Mouse (Mus musculus): ENCODE measurements around the gene Spsb2. TPM values are rescaled to one million over a fixed set of nuclear protein-coding genes. Genes with fewer than 3 reads are reported as not detected.
"Not testable (repeated sequence)": the region's sequence is repeated elsewhere in the genome, so short reads cannot be mapped to it uniquely, and the experiment has no call there.

Gene Spsb2
- polyA plus RNA-seq, 1 experiment from 2014 or later = 18.9 TPM

DNA sequence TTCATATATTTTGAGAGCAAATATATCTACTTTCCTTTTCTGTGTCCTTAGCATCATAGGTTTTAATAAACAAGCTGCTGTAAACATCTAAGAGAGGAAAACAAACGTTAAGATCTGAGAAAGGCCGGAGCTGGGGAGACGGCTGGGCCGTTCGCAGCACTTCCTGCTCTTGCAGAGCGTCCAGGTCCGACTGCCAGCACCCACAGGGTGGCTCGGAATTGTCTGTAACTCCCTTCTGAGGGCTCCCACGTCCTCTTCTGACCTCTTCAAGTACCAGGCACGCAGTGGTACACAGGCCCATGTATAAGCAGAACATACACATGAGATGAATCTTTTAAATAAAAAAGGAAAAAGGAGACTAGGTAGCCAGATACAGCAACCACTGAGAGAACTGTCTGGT is 20.7 kb upstream of the Spsb2 start:
- WGBS = 74% methylated on average over 10 of the region's 10 CpGs
- no peak overlapping the region for H3K4me2 ChIP-seq (replicated peaks; ENCODE audit: low read depth)
- DNase-seq (ENCODE audit: low spot score) (no peak), ATAC-seq (ENCODE audit: low FRiP score, low TSS enrichment) (no peak)
- no peaks in the 10 kb centered on the region for H3K27me3 ChIP-seq (ENCODE audit: control insufficient read depth, insufficient read depth, low read length)
- no peak overlapping the region for H3K27ac ChIP-seq (replicated peaks)
- no peak overlapping the region for H3K9ac ChIP-seq (ENCODE audit: low read length)
- H3K9me3 ChIP-seq (ENCODE audit: control insufficient read depth, low read length) = no peaks in the 10 kb centered on the region
- H3K36me3 ChIP-seq (ENCODE audit: control insufficient read depth, insufficient read depth, low read length) = no peaks in the 10 kb centered on the region
- TF ChIP-seq CTCF (IDR thresholded peaks at IDR 0.05; ENCODE audit: low read depth) (no peak), EP300 (optimal IDR thresholded peaks at IDR 0.05) (no peak)
- H3K4me1 ChIP-seq (replicated peaks; ENCODE audit: control insufficient read depth, insufficient read depth) = no peaks in the 10 kb centered on the region
- no peak overlapping the region for H3K4me3 ChIP-seq (ENCODE audit: low read depth, low read length)

DNA sequence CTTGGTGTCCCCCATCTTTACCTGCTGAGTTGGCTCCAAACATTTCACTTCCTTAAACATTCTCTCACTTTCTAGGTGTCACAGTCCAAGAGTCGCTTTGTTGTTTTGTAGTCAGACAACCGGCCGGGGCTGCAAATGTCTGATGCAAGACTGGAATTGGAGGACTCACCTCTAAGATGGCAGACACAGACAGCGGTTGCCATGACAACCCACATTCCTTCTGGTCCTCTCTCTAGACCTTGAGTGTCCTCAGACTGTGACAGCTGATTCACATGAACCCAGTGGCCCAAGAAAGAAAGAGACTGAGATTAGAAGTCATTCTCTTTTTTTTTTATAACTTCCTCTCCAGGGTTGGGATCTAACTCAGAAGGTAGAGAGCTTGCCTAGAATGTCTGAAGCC is 18.9 kb upstream of the Spsb2 start:
- Histone ChIP-seq H3K9ac (ENCODE audit: low read length) (no peak overlapping the region), H3K27me3 (ENCODE audit: control insufficient read depth, insufficient read depth, low read length) (no peaks in the 10 kb centered on the region), H3K9me3 (ENCODE audit: control insufficient read depth, low read length) (no peaks in the 10 kb centered on the region), H3K4me3 (ENCODE audit: low read depth, low read length) (no peak overlapping the region), H3K27ac (replicated peaks) (no peak overlapping the region), H3K4me1 (replicated peaks; ENCODE audit: control insufficient read depth, insufficient read depth) (no peaks in the 10 kb centered on the region), H3K4me2 (replicated peaks; ENCODE audit: low read depth) (no peak overlapping the region), H3K36me3 (ENCODE audit: control insufficient read depth, insufficient read depth, low read length) (no peaks in the 10 kb centered on the region)
- WGBS = 82% methylated on average over 4 of the region's 4 CpGs
- TF ChIP-seq CTCF (IDR thresholded peaks at IDR 0.05; ENCODE audit: low read depth) (no peak), EP300 (optimal IDR thresholded peaks at IDR 0.05) (no peak)
- DNase-seq (ENCODE audit: low spot score) (peak; percentile 15), ATAC-seq (ENCODE audit: low FRiP score, low TSS enrichment) (peak; percentile 49; the same call in 1 of the 2 replicates)

DNA sequence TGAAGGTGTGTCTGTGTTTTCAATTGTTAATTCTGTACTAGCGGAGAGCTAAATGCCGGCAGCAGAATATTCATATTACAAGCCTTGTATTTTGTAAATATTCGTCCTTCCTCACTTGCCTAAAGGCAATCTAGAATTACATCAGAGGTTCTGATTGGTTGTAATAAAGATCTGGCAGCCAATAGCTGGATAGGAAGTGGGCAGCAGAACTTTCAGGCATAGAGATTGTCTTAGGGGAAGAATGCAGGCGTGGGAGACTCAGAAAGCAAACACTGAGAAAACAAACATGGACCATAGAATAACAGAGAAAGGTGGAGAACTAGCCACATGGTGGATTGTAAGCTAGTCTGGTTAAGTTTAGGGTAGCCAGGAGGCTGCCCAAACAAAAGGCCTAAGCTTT is 18.3 kb upstream of the Spsb2 start:
- TF ChIP-seq CTCF (IDR thresholded peaks at IDR 0.05; ENCODE audit: low read depth) (no peak), EP300 (optimal IDR thresholded peaks at IDR 0.05) (no peak)
- Histone ChIP-seq H3K4me3 (ENCODE audit: low read depth, low read length) (no peak overlapping the region), H3K27ac (replicated peaks) (no peak overlapping the region), H3K36me3 (ENCODE audit: control insufficient read depth, insufficient read depth, low read length) (no peaks in the 10 kb centered on the region), H3K27me3 (ENCODE audit: control insufficient read depth, insufficient read depth, low read length) (no peaks in the 10 kb centered on the region), H3K4me2 (replicated peaks; ENCODE audit: low read depth) (no peak overlapping the region), H3K4me1 (replicated peaks; ENCODE audit: control insufficient read depth, insufficient read depth) (no peaks in the 10 kb centered on the region), H3K9me3 (ENCODE audit: control insufficient read depth, low read length) (no peaks in the 10 kb centered on the region), H3K9ac (ENCODE audit: low read length) (no peak overlapping the region)
- DNase-seq (ENCODE audit: low spot score) (no peak), ATAC-seq (ENCODE audit: low FRiP score, low TSS enrichment) (peak; percentile 58; the same call in 1 of the 2 replicates)
- WGBS = 45% methylated on average over 4 of the region's 4 CpGs

DNA sequence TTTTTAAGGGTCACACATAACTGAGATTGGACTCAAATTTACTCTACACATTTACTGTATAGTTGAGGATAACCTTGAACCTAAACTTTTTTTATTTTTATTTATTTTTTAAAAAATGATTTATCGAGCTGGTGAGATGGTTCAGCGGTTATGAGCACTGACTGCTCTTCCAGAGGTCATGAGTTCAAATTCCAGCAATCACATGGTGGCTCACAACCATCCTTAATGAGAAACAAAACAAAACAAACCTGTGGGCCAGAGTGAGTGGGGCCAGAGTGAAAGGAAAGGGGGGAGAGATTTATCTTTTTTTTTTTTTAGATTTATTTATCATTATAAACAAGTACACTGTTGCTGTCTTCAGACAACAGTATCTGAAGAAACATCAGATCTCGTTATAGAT is 16.6 kb upstream of the Spsb2 start:
- H3K36me3 ChIP-seq (ENCODE audit: control insufficient read depth, insufficient read depth, low read length) = no peaks in the 10 kb centered on the region
- no peaks in the 10 kb centered on the region for H3K27me3 ChIP-seq (ENCODE audit: control insufficient read depth, insufficient read depth, low read length)
- H3K4me1 ChIP-seq (replicated peaks; ENCODE audit: control insufficient read depth, insufficient read depth) = no peaks in the 10 kb centered on the region
- no peak for TF ChIP-seq EP300 (optimal IDR thresholded peaks at IDR 0.05)
- no peak for TF ChIP-seq CTCF (IDR thresholded peaks at IDR 0.05; ENCODE audit: low read depth)
- 83% methylated on average over 3 of the region's 3 CpGs for WGBS
- ATAC-seq (ENCODE audit: low FRiP score, low TSS enrichment) (no peak), DNase-seq (ENCODE audit: low spot score) (no peak)
- H3K9ac ChIP-seq (ENCODE audit: low read length) = no peak overlapping the region
- H3K4me3 ChIP-seq (ENCODE audit: low read depth, low read length) = no peak overlapping the region
- no peaks in the 10 kb centered on the region for H3K9me3 ChIP-seq (ENCODE audit: control insufficient read depth, low read length)
- H3K4me2 ChIP-seq (replicated peaks; ENCODE audit: low read depth) = no peak overlapping the region
- H3K27ac ChIP-seq (replicated peaks) = no peak overlapping the region

DNA sequence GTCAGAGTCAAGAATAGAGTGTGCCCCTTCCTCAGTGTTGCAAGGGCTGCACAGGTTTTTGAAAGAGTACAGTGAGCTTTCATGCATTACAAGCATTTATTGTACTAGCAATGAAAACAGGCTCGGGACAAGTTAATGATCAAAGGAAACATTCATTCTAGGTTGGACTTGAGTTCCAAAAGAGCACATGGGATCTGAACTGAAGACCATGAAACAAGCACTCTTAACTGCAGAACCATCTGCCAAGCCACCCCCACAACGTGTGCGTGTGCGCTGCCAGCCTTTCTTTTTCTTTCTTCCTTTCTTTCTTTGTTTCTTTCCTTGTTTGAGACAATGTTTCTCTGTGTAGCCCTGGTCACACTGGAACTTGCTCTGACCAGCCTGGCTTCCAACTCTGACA is 12.7 kb upstream of the Spsb2 start:
- Histone ChIP-seq H3K27ac (replicated peaks) (peak overlapping the region; percentile 79), H3K36me3 (ENCODE audit: control insufficient read depth, insufficient read depth, low read length) (no peaks in the 10 kb centered on the region), H3K4me3 (ENCODE audit: low read depth, low read length) (no peak overlapping the region), H3K4me2 (replicated peaks; ENCODE audit: low read depth) (no peak overlapping the region), H3K9me3 (ENCODE audit: control insufficient read depth, low read length) (no peaks in the 10 kb centered on the region), H3K9ac (ENCODE audit: low read length) (no peak overlapping the region), H3K27me3 (ENCODE audit: control insufficient read depth, insufficient read depth, low read length) (no peaks in the 10 kb centered on the region), H3K4me1 (replicated peaks; ENCODE audit: control insufficient read depth, insufficient read depth) (no peaks in the 10 kb centered on the region)
- no peak for DNase-seq (ENCODE audit: low spot score)
- TF ChIP-seq EP300 (optimal IDR thresholded peaks at IDR 0.05) = no peak
- no peak for TF ChIP-seq CTCF (IDR thresholded peaks at IDR 0.05; ENCODE audit: low read depth)
- 60% methylated on average over 4 of the region's 4 CpGs for WGBS
- ATAC-seq (ENCODE audit: low FRiP score, low TSS enrichment) = no peak; the same call in none of the 2 replicates

DNA sequence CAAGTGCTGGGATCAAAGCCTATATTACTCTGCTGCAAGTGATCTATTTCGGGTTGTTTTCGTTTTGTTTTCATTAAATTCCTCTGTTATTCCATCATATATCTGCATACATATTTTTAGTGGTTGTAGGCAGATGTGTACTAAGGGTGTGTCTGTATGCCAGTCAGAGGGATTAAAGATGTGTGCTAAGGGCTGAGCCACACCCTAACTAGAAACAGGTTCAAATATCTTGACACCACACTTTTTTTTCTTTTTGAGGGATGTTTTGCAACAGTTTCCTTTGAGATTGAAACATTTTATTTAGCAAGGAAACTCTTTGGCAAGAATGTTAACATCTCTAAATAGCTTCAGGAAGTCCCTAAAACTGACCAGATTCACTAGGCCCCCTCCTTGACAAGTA is 12.3 kb upstream of the Spsb2 start:
- DNase-seq (ENCODE audit: low spot score) = no peak
- 49% methylated on average over 2 of the region's 2 CpGs for WGBS
- no peaks in the 10 kb centered on the region for H3K4me1 ChIP-seq (replicated peaks; ENCODE audit: control insufficient read depth, insufficient read depth)
- no peaks in the 10 kb centered on the region for H3K9me3 ChIP-seq (ENCODE audit: control insufficient read depth, low read length)
- peak; percentile 95 for ATAC-seq (ENCODE audit: low FRiP score, low TSS enrichment)
- no peaks in the 10 kb centered on the region for H3K27me3 ChIP-seq (ENCODE audit: control insufficient read depth, insufficient read depth, low read length)
- no peak overlapping the region for H3K9ac ChIP-seq (ENCODE audit: low read length)
- peak overlapping the region; percentile 79 for H3K27ac ChIP-seq (replicated peaks)
- no peaks in the 10 kb centered on the region for H3K36me3 ChIP-seq (ENCODE audit: control insufficient read depth, insufficient read depth, low read length)
- TF ChIP-seq CTCF (IDR thresholded peaks at IDR 0.05; ENCODE audit: low read depth) (no peak), EP300 (optimal IDR thresholded peaks at IDR 0.05) (peak; percentile 72)
- H3K4me3 ChIP-seq (ENCODE audit: low read depth, low read length) = no peak overlapping the region
- H3K4me2 ChIP-seq (replicated peaks; ENCODE audit: low read depth) = no peak overlapping the region

DNA sequence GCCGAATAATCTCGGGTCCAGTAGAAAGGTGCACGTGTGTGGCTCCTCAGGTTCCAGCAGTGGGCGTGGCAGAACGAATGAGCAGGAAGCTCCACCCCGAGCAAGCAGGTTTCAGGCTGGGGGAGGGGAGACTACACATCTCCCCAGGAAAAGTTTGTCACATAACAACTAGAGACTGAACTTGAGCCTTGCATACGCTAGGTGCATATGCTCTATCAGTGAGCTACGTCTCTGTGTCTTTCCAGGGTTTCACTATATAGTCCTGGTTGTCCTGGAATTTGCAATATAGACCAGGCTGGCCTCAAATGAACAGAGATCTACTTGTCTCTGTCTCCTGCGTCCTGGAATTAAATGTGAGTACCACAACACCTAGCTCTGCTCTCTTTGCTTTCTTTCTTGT is 6.1 kb upstream of the Spsb2 start:
- peak; percentile 49 for DNase-seq (ENCODE audit: low spot score)
- ATAC-seq (ENCODE audit: low FRiP score, low TSS enrichment); H3K4me1 ChIP-seq (replicated peaks; ENCODE audit: control insufficient read depth, insufficient read depth); H3K9me3 ChIP-seq (ENCODE audit: control insufficient read depth, low read length); H3K4me3 ChIP-seq (ENCODE audit: low read depth, low read length); H3K9ac ChIP-seq (ENCODE audit: low read length); H3K27me3 ChIP-seq (ENCODE audit: control insufficient read depth, insufficient read depth, low read length); H3K36me3 ChIP-seq (ENCODE audit: control insufficient read depth, insufficient read depth, low read length): not testable (repeated sequence)
- 21% methylated on average over 4 of the region's 9 CpGs for WGBS
- Histone ChIP-seq H3K4me2 (replicated peaks; ENCODE audit: low read depth) (peak overlapping the region; percentile 6; the same call in 1 of the 2 replicates), H3K27ac (replicated peaks) (0 out of 2 replicates have a peak overlapping the region, but pooled peaks have one; percentile 58)
